Comparison of ENCODE assay signal across 10 mouse cellular contexts in genomic region chr1:60961080-60961479, GRCm38 (mm10). TPM values are rescaled to one million over a fixed set of nuclear protein-coding genes. Genes with fewer than 3 reads are reported as not detected.
DNase-seq lines count a peak whose midpoint lies in the region; ATAC-seq lines count a peak whose summit lies in the region.
"Had no signal": no experiment of that assay in that cellular context is flagged by ENCODE, and none has a peak within 500 bp of the region (broad histone marks: within the 10 kb centered on the region; RNA-seq: fewer than 3 reads in every experiment).

No protein-coding gene starts in this region.

- no peak overlapping the region for H3K9ac ChIP-seq in liver, embryonic 11.5 days (ENCODE audit: low read depth, low read length)
- H3K9ac ChIP-seq in embryonic facial prominence, embryonic 14.5 days (ENCODE audit: low read depth, low read length): no peak overlapping the region
- H3K9ac ChIP-seq: embryonic facial prominence, embryonic 15.5 days; neural tube, embryonic 12.5 days had no signal

- intact Hi-C loops in heart, postnatal 10 days (cut with DNase I): loop anchor here (2.0 to 10.0 kb wide), 2 partner anchors 98 to 686 kb away; no protein-coding TSS in a partner anchor

- H3K27me3 ChIP-seq in liver, embryonic 11.5 days (replicated peaks; ENCODE audit: control insufficient read depth, insufficient read depth, low read length): no peaks in the 10 kb centered on the region
- H3K27me3 ChIP-seq in embryonic facial prominence, embryonic 14.5 days (replicated peaks; ENCODE audit: control insufficient read depth, insufficient read depth, low read length): no peaks in the 10 kb centered on the region
- H3K27me3 ChIP-seq: embryonic facial prominence, embryonic 15.5 days; neural tube, embryonic 12.5 days had no signal

- no peak overlapping the region for H3K4me2 ChIP-seq in liver, embryonic 11.5 days
- H3K4me2 ChIP-seq in embryonic facial prominence, embryonic 14.5 days (ENCODE audit: low read depth, low read length): no peak overlapping the region
- H3K4me2 ChIP-seq: embryonic facial prominence, embryonic 15.5 days; neural tube, embryonic 12.5 days had no signal

- peak; percentile 24 for DNase-seq in liver
- no peak for DNase-seq in liver, embryonic 11.5 days (ENCODE audit: low spot score)
- peak; percentile 51 for DNase-seq in adrenal gland, adult 2 months
- DNase-seq in embryonic facial prominence, embryonic 14.5 days (ENCODE audit: low spot score): peak; percentile 90
- peak; percentile 78 to 84 for DNase-seq in heart, postnatal 10 days
- DNase-seq in layer of hippocampus, adult 9-11 months: peak; percentile 60
- peak; percentile 72 for DNase-seq in thymus, postnatal 14 days

- no peaks in the 10 kb centered on the region for H3K36me3 ChIP-seq in liver, embryonic 11.5 days (ENCODE audit: control insufficient read depth, insufficient read depth, low read length)
- no peaks in the 10 kb centered on the region for H3K36me3 ChIP-seq in embryonic facial prominence, embryonic 14.5 days (ENCODE audit: control insufficient read depth, insufficient read depth, low read length)
- H3K36me3 ChIP-seq: embryonic facial prominence, embryonic 15.5 days; neural tube, embryonic 12.5 days had no signal

- no peaks in the 10 kb centered on the region for H3K4me1 ChIP-seq in liver, embryonic 11.5 days (replicated peaks; ENCODE audit: control insufficient read depth, insufficient read depth, low read length)
- no peaks in the 10 kb centered on the region for H3K4me1 ChIP-seq in embryonic facial prominence, embryonic 14.5 days (ENCODE audit: control insufficient read depth, insufficient read depth, low read length)
- H3K4me1 ChIP-seq: embryonic facial prominence, embryonic 15.5 days; neural tube, embryonic 12.5 days had no signal

- ATAC-seq in liver, embryonic 11.5 days (replicated peaks; ENCODE audit: low FRiP score): no peak
- peak; percentile 74; the same call in 1 of the 2 replicates for ATAC-seq in embryonic facial prominence, embryonic 14.5 days (ENCODE audit: low read depth)
- ATAC-seq in megakaryocyte, adult 5-6 weeks (ENCODE audit: poor library complexity, severe bottlenecking): peak; percentile 85

- no peaks in the 10 kb centered on the region for H3K9me3 ChIP-seq in liver, embryonic 11.5 days (ENCODE audit: control insufficient read depth, low read length)
- no peaks in the 10 kb centered on the region for H3K9me3 ChIP-seq in embryonic facial prominence, embryonic 14.5 days (ENCODE audit: control insufficient read depth, low read length)
- H3K9me3 ChIP-seq: embryonic facial prominence, embryonic 15.5 days; neural tube, embryonic 12.5 days had no signal

- H3K27ac ChIP-seq in liver, embryonic 11.5 days (ENCODE audit: low read depth, low read length): no peak overlapping the region
- no peak overlapping the region for H3K27ac ChIP-seq in embryonic facial prominence, embryonic 14.5 days (replicated peaks; ENCODE audit: low read depth, low read length)
- H3K27ac ChIP-seq: embryonic facial prominence, embryonic 15.5 days; neural tube, embryonic 12.5 days had no signal

- H3K4me3 ChIP-seq in liver, embryonic 11.5 days (ENCODE audit: low read depth, low read length): no peak overlapping the region
- no peak overlapping the region for H3K4me3 ChIP-seq in embryonic facial prominence, embryonic 14.5 days (ENCODE audit: low read depth, low read length)
- H3K4me3 ChIP-seq: embryonic facial prominence, embryonic 15.5 days; neural tube, embryonic 12.5 days had no signal

- WGBS in liver, embryonic 11.5 days: 23% methylated on average over 4 of the region's 4 CpGs
- WGBS in embryonic facial prominence, embryonic 14.5 days: 21% methylated on average over 4 of the region's 4 CpGs

RNA-seq across cellular contexts. Expression of gene Icos, which starts 16.6 kb away (rescaled TPM):
- polyA plus RNA-seq in liver, embryonic 11.5 days (2014; fragmentation: Nextera tagmentation; extraction: Ambion mirVana): 0.32 and 0.73 TPM in 2 replicates
- total RNA-seq in adrenal gland, adult 2 months (2021): under 1 TPM in 1 of 2 experiments, not detected in 1; 0.38 TPM
- polyA plus RNA-seq in adrenal gland, adult 2 months (2012; rRNA removed): 0.02 and 0.03 TPM in 2 replicates
- 0.40 and 0.54 TPM in 2 replicates for polyA plus RNA-seq in embryonic facial prominence, embryonic 14.5 days (2014; fragmentation: Nextera tagmentation; extraction: Ambion mirVana)
- under 1 TPM; 0.10 to 0.31 TPM for total RNA-seq in heart, postnatal 10 days (2021)
- total RNA-seq in megakaryocyte, adult 5-6 weeks (2015): 0.52 and 1.2 TPM in 2 replicates
- 0.18 and 1.5 TPM in 2 replicates for total RNA-seq in megakaryocyte, adult 5-6 weeks (2017)
